Mouse (Mus musculus) retina, postnatal 1 day (tissue): ENCODE measurements at regions not wholly inside any gene's neighbourhood (a gene's known extent, or its start where the extent isn't known, plus 50 kb on each side); places are given as distances from the start of the nearest gene placed in this dataset.
"Not testable (repeated sequence)": the region's sequence is repeated elsewhere in the genome, so short reads cannot be mapped to it uniquely, and the experiment has no call there.

Experiments used
- DNase-seq: peaks from one replicate; pipeline ENCODE4 v3.0.0-alpha.2; 2012

- not testable (repeated sequence) for DNase-seq
These were observed 159.7 kb upstream of the Oprm1 start for GRCm38 (mm10) chr10:6598586-6598985.

DNA sequence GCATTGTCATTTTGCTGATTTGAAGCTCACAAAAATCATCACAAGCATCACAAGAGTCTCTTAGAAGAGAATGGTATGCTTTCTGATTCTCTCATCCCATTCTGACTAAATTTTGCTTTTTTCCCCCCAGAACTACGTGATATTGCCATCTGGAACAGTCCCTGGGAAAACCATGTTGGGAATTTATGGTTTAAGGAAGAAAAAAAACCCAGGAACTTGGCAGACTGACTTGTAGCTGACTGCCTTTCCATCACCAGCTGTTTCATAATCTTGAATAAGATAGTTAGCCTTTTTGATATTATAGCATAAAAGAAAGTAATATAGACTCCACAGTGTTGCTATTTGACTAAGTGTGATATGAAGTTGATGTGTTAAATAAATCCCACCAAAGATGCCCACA lies 110.7 kb upstream of the Oprm1 start:
- DNase-seq: no peak

DNA sequence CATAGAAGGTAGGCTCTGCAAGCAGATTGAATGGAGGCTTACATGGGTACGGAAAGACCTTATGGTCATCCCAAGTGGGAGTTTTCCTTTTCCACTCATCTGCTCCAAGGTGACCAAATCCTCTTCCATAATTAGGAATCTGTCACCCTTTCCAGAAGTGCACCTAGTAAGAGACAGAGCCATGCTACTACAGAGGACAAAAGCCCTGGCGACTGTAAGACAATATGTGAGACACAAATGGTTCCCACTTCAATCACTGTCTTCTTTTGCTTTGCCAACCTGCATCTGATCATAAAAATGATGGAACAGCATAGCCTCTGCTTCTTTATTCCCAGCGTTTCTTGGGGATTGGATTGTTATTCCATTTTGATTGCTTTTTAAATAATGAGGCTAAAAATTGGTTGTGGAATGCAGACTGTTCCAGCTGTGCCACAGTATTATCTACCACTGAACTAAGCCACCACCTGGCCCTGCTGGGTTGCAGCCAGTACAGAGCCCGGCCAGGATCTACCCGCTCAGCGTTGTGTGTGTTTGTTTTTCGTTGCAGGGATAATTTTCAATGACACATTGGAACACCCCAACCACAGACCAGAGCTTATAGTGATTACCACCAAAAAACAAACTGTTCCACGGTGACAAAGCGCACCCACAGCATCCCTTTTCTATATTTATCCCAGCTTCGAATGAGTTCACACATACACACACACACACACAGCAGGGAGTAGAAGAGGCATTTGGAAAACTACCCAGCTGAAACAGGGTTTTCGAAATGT lies 72.8 kb upstream of the Oprm1 start:
- DNase-seq: no peak

DNA sequence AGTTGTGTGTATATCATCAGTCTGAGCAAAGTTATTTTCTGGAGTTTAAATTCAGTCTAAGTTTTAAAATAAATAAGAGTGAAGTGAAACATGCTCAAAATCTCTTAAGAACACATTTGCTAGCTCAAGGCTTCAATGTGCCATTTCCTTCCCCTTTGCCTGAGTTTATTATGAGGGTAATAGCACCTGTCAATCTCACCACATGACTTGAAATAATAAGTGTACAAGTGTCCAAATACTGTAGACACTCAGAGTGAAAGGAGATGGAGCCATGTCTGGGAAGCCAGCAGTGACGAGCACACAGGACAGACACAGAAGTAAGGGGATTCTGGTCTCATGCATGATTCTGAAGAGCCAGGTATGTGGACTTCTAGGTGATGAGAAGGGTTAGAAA lies 72.2 kb upstream of the Oprm1 start:
- no peak for DNase-seq
